Mouse (Mus musculus): Measurements from ENCODE around the gene A730049H05Rik.

A730049H05Rik gene

DNA sequence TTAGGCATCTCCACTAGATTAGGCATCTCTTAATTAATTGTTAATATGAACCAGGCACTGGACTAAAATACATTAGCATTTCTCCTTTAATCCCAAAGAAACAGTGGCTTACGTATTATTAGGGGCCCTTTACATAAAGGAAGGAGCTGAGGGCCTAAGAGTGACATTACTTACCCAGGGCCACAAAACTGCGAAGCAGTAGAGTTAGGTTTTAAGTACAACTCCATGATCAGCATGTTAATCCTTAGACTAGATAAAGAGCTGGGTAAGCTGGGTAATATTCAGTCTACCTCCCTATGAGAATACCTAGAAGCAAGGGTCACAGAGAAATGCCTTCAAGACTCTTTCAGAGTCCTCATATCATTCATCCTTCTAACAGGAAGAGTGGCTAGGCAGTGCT lies 12.9 kb downstream of the A730049H05Rik start:
- no peak for DNase-seq (ENCODE audit: low spot score)

DNA sequence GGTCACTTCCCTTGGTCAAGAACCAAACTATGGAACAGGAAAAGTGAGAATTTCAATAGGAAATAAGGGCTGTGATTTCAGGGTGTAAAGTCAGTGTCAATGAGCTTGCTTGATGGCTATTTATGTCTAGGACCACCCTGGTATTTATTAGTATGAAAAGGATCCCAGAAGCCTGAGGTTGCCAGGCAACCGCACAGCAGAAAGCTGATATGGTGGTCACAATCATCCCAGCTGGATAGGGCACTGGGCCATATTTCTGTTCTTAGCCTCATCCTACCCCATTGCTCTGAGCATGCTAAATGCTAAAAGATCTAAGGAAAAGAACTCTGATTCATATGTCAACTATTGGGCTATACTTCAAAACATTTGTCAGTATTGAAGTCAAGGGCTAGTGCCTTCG lies 14.8 kb downstream of the A730049H05Rik start:
- DNase-seq (ENCODE audit: low spot score): no peak

DNA sequence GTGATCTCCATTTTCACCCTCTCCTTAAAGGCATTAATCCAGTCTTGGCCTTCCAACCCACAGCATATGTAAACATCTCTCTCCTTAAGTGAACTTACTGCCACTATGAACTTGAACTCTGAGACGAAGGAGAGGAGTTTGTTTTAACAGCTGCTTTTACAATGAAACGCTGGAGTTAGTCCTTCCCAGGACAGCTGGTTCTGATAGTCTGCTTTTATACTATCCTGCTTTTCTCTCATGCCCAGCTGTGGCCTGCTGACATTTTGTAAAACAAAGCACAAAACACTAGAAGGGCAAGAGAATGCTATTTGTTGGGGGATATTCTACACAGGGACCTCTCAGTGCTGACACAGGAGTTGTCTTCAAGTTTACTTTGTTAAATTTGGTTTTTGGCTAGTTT lies 25.7 kb downstream of the A730049H05Rik start:
- DNase-seq (ENCODE audit: low spot score): no peak

DNA sequence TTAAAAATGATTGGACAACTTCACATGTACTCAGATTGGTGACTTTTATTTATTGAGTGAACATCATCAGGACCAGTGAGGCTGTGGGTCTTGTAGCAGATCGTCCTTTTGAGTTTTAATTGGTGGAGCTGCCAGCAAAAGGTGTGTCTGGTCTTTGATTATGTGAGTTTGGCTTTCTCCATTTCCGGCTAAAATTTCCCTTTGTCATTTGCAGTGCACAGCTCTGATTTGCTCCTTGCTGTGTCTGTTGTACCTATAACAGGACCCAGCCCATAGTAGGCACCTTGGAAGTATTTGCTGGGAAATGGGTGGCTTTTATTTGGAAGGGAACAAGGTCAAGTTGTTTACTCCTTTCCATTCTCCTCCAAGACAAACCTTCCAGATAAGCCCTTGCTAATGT lies 27.2 kb downstream of the A730049H05Rik start:
- DNase-seq (ENCODE audit: low spot score): no peak

DNA sequence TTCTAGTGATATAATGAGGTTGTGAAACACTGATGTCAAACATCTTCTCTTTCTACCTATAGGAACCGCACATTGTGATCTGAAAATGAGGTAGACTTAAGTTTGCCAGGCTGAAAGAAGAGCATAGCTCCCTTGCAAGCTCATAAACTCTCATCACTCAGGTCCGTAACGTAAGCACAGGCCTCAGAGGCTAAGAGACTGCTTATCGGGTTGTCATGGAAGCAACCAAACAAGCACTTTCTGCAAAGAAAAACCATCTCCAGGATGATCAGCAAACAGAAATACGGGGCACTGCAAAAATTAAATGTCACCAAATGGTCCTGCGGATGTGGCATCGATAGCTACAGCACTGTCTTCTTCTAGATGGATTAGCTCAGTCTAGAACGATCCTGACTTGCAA lies 29.6 kb downstream of the A730049H05Rik start:
- DNase-seq (ENCODE audit: low spot score): no peak

DNA sequence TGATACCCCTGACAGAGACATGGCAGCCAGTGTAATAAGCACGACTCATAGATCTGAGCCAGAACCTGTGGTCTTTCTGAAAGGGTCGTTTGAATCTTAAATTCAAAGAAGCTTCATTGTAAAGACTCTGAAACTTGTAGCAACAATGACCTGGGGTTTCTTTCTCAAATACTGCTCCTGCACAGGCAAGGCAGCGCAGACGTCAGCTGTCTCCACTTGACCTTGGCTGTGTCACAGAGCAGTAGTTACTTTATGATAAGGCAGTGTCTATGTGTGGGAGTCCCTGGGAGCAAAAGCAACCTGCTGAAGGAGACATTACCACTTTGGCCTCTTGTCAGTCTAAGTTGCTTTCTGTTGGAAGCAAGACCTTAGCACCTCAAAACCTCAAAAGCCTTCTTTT lies 30.3 kb downstream of the A730049H05Rik start:
- DNase-seq (ENCODE audit: low spot score): no peak

- no peak for DNase-seq (ENCODE audit: low spot score)
Observed at GRCm38 (mm10) chr6:92849208-92849607, 32.9 kb downstream of the A730049H05Rik start.

DNA sequence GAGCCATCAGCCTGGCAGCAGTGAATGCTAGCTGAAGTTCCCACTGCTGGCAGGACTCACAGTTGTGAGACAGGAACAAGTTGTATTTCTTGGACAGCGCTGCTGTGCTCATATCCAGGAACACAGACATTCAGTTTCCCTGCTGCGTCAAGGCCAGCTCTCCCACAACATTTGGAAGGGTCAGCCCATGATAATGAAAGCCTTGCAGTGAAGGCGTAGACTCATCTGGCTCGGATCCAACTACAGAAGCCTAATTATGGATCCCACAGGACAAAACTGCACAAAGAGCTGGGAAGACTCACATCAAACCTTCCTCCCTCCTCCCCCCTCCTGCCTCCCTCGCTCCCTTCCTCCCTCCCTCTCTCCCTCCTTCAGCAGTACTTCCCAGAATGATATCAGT lies 34.0 kb downstream of the A730049H05Rik start:
- peak; percentile 84 for DNase-seq (ENCODE audit: low spot score)

- DNase-seq (ENCODE audit: low spot score): peak; percentile 77
Observed at GRCm38 (mm10) chr6:92854873-92855272, 38.6 kb downstream of the A730049H05Rik start.

- no peak for DNase-seq (ENCODE audit: low spot score)
Observed at GRCm38 (mm10) chr6:92857761-92858160, 41.5 kb downstream of the A730049H05Rik start.

- DNase-seq (ENCODE audit: low spot score): no peak
Observed at GRCm38 (mm10) chr6:92858721-92859510, 42.6 kb downstream of the A730049H05Rik start.

- DNase-seq (ENCODE audit: low spot score): no peak
Observed at GRCm38 (mm10) chr6:92860285-92860912, 44.1 kb downstream of the A730049H05Rik start.

DNA sequence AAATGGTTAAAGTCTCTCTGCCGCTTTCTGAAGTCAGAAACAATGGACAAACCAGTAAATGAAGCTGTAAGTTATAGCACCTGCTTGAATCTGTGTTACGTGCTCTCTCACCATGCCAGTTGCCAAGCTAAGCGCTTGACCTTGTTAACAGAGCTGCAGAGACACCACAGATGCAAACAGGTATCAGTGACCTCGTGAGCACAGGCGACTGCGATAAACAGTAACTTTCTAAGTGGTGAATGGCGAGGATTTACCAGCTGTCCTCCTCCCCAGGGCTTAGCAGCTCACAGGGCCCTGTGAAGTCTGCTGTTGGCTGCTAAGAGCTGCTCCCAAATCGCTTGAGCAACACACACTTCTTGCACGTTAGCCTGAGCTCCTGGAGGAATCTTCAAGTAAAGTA lies 46.3 kb downstream of the A730049H05Rik start:
- DNase-seq (ENCODE audit: low spot score): no peak

GRCm38 (mm10) chr6:92869089-92869581 lies 52.9 kb downstream of the A730049H05Rik start, which contains the start of gene Gm15737:
Gene Gm15737, plus strand, starts transcription at chr6:92869357.
- DNase-seq (ENCODE audit: low spot score): peak; percentile 74

DNA sequence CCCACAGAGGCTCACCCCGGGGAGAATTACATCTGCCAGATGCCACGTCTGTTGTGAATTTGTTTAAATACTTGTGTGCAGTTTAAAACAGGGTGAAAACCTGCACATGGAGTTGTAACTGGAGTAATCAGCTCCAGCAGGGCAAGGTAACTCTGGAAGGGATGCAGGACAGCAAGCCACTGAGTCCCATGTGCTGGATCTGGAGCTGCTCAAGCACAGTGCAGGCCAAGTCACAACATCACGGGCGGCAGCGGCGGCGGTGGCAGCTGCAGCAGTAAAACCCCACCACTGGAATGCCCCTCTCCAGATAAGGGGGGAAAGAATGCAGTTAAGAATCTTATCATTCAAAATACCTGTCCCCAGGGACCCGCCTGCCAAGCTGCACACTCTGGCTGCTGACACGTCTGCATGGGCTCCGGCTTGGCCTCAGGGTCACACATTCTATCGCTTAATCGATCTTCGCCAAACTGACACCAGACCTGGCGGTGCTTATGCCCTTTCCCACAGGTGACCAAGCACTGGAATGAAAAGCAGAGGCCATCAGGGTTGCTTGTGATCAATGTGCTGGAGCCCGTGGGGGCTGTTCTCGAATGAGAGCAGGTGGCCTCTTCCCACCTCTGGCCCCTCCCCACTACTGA lies 53.4 kb downstream of the A730049H05Rik start:
- DNase-seq (ENCODE audit: low spot score): peak; percentile 35

DNA sequence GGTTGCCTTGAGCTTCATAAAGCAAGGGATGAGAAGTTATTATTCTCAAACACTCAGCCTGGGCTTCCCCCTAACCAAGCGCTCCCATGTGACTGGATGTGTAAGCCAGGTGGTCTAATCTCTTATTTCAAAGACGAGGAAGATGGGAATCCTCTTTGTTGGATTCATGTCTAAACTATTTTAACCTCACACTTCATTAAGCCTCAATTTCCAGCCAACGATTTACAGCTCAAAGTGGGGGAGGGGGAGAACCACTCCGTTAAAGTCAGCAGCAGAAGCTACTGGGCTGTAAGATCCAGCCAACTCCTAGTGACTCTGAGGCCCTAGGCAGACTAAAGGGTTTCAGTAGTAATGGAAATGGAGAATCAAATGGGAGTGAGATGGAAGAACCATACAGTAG lies 55.5 kb downstream of the A730049H05Rik start:
- no peak for DNase-seq (ENCODE audit: low spot score)

DNA sequence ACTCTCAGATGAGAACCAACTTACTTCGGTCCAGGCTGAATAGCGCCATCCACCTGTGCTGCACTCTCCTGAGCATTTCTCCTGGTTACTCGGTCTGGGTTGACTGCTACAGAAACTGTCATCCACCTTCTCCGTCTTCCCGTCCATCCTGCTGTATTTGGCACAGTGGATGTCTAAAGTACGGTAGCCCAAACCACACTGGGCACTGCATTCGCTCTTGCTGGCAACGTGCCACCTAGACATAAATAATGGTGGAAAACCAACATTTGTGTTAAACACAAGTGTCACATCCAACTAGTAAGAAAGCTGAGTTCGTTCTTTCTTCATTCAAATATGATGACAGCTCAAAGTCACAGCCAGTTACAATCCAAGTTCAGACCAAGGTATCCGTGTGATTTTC lies 56.5 kb downstream of the A730049H05Rik start:
- DNase-seq (ENCODE audit: low spot score): no peak

- DNase-seq (ENCODE audit: low spot score): peak; percentile 89
Observed at GRCm38 (mm10) chr6:92874854-92875253, 58.6 kb downstream of the A730049H05Rik start.

DNA sequence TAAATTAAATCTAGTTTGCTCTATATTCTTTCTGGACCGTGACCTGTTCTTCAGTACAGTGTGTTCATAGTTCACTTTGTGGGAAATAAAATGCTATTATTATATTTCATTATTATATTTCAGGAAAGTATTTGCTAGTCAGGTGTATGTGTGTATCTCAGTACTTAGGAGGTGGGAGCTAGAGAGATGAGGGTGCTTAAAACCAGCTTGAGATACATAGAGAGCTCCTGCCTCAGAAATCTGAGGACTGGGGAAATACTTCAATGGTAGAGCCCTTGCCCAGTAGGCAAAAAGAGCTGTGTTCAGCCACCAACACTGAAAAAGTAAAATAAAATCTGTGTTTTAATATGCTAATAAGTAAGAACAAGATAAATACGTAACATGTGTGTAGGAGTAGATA lies 59.1 kb downstream of the A730049H05Rik start:
- no peak for DNase-seq (ENCODE audit: low spot score)

DNA sequence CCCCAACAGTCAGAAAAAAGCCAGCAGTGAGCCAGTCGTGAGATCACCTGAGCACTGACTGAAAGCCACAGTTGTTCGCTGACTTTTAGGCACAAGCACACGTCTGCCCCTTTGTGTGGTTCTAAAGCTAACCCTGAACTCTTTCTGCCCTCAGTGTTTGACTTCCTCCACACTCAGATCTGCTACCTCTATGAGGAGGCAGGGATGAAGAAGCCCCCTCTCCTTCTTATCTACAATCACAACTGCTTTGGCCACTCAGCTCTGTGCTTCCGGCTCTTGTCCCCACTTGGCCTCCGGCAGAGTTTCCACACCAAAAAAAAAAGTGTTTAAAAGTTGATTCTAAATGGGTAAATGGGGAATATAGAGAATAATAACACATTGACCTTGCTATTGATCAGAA lies 59.8 kb downstream of the A730049H05Rik start:
- no peak for DNase-seq (ENCODE audit: low spot score)

- DNase-seq (ENCODE audit: low spot score): no peak
Observed at GRCm38 (mm10) chr6:92877236-92877635, 61.0 kb downstream of the A730049H05Rik start.

DNA sequence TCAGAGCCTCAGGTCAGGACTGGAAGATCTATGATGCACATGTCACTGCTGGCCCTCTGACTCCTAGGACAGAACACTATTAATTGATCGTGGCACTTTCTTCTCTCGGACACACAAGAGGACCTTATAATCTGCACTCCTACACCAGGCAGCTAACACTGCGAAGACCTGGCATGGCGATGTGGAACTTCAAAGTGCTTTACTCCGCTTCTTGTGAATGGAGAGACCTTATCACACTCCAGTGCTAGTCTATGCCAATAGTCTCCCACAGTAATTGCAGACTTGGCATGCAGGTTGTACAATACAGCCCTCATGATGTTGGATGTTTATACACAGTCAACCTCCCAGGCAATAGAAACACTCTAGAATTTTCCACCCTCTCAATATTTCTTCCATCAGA lies 62.5 kb downstream of the A730049H05Rik start:
- no peak for DNase-seq (ENCODE audit: low spot score)

- no peak for DNase-seq (ENCODE audit: low spot score)
Observed at GRCm38 (mm10) chr6:92879700-92880265, 63.5 kb downstream of the A730049H05Rik start.
